Mouse (Mus musculus) liver, adult 2 months (tissue): Measurements from ENCODE around the gene Tmem107.

Source experiments
- CTCF ChIP-seq: fragments of 200-500 bp; IDR thresholded peaks from 2 replicates; pipeline ENCODE4 v1.5.1; 2011; ENCODE audit warnings: low read depth, low read length, control low read depth
- POLR2A ChIP-seq: fragments of 200-500 bp; IDR thresholded peaks from 2 replicates; pipeline ENCODE4 v1.6.1; 2011; ENCODE audit warnings: low read length, control low read depth; ENCODE audit not compliant: insufficient read depth; ENCODE audit errors: extremely low read depth

DNA sequence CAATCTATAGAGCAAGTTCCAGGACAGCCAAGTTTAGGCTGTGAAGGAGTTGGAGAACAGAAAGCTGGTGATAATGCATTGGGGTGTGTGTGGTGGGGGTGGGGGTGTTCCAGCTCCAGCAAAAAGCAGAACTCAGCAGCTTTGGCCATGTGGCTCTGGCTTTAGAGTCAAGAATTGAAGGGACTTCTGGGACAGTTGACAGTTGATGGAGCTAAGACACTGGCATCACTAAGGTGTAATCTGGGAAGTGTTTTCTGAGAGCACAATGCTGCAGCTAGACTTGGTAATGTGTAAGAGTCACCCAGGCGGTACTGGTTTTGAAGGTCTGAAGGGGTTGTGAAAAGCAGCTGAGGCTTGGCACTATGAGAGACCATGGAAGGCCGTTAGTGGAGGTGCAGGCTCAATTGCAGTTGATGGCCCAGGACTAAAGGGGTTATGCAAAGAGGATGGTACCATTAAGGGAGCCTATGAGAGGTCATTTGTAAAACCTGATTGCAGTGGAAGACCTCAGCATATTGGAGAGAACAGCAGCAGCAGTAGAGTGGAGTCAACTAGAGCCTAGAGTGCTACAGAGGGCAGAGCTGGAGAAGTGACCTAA is 17.7 kb upstream of the Tmem107 start:
- TF ChIP-seq CTCF, result no peak
- TF ChIP-seq POLR2A, result no peak
